Mouse (Mus musculus): Measurements from ENCODE around the gene Gnas.
A peak's percentile ranks its signal among the peaks of the same experiment; 100 is the strongest.
"Not testable (repeated sequence)": the region's sequence is repeated elsewhere in the genome, so short reads cannot be mapped to it uniquely, and the experiment has no call there.

Gnas gene

GRCm38 (mm10) chr2:174295175-174295899, 11.2 kb downstream of the Gnas start:
- DNase-seq (ENCODE audit: low read depth): peak; percentile 49

DNA sequence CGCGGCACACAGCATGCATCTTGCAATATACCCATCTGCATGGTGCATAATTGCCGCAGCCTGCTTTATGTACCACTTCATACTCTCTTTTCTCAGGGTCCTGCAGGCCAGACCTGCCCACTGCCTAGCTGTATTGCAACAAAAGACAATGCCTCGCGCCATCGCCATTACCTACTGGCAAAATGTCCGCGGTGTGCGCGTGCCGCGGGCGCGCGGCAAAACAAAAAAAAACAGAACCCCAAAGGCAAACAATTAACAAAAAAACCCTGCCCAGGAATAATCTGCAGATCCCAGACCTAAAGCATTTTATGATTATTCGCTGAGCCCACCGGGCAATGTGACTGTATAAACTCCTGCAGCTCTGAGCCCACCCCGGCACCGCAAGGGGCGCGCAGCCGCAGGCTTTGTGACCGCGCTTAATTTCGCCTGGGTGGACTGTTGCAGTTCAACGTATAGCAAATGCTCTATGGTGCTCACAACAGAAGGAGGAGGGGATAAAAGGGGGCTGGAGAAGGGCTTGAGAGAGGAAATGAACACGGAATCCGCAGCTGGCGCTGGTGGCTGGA, 11.9 kb downstream of the Gnas start:
- DNase-seq (ENCODE audit: low read depth): no peak

GRCm38 (mm10) chr2:174297086-174297571, 13.0 kb downstream of the Gnas start:
- DNase-seq (ENCODE audit: low read depth): no peak

- no peak for DNase-seq (ENCODE audit: low read depth)
Measured at GRCm38 (mm10) chr2:174297851-174298250, 13.7 kb downstream of the Gnas start.

DNA sequence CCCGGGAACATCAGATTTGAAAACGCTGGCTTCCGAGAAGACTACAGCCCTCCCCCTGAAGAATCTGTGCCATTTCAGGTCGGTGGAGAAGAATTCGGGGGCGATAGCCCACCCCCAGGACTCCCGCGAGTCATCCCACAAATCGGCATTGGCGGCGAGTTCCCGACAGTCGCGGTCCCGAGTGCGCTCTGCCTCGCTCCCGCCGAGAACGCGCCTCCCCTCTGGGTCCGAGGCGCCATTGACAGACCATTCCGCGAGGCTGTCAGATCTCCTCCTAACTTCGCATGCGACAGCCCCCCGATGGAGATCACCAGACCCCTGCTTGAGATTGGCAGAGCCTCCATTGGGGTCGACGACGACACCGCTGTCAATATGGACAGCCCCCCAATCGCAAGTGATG, 14.4 kb downstream of the Gnas start:
- DNase-seq (ENCODE audit: low read depth): no peak

- DNase-seq (ENCODE audit: low read depth): no peak
Measured at GRCm38 (mm10) chr2:174299091-174299770, 15.1 kb downstream of the Gnas start.

DNA sequence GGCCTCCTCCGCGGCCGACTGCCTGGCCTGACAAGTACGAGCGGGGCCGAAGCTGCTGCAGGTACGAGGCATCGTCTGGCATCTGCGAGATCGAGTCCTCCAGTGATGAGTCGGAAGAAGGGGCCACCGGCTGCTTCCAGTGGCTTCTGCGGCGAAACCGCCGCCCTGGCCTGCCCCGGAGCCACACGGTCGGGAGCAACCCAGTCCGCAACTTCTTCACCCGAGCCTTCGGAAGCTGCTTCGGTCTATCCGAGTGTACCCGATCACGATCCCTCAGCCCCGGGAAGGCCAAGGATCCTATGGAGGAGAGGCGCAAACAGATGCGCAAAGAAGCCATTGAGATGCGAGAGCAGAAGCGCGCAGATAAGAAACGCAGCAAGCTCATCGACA, 15.6 kb downstream of the Gnas start:
- DNase-seq (ENCODE audit: low read depth): no peak

DNA sequence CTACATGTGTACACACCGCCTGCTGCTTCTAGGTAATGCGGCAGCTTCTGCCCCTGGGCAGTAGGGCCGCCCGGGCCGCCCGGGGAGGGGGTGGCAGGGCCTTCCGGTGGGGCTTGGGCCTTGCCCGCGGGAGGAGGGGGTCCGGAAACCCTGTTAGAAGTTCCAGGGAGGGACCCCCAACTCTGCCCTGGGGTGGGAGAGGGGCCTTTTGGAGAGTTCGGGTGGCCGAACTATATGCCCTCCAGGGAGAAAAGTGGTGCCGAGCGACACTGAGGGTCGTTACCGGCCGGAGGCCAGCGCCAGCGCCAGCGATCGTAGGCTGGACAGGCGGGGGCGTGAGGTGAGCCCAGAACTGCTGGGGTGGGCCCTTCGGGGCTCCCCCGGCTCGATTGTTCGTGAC, 16.1 kb downstream of the Gnas start:
- no peak for DNase-seq (ENCODE audit: low read depth)

- no peak for DNase-seq (ENCODE audit: low read depth)
Measured at GRCm38 (mm10) chr2:174300666-174301065, 16.5 kb downstream of the Gnas start.

DNA sequence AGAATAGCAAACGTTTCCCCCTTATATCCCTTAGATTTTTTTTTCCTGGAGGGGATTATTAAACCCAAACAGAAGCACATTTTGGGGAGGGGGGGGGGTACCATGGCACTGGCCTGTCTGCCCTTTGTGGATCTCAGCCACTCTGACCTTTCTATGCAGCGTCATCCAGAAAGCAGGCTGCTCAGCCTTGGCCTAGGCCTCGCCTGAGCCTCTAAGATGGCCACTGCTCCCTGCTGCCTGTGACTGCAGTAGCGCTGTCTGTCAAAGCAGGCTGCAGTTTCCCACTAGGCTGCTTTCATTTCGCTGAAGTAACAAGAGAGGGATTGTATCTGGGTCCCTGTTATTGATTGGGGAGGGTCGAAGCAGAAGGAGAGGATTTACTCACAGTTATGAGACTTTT, 18.4 kb downstream of the Gnas start:
- DNase-seq (ENCODE audit: low read depth): no peak

DNA sequence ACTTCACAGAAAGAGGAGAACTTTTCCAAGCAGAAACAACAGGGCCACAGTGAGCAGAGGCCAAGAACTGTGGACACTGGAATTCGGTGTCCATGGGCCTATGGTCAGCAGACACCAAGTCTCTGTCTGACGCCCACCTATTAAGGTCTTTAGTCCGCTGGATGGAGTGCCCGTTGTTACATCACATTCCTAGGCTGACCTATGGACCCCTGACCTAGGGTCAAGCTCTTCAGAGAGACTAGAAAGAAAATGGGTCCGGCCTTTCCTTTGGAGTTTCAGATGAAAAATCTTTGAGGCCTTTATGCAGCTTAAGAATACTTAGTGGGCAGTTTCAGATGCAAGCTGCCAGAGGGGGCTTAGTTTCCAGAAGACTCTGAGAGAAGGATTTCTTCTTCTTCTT, 21.5 kb downstream of the Gnas start:
- DNase-seq (ENCODE audit: low read depth): no peak

DNA sequence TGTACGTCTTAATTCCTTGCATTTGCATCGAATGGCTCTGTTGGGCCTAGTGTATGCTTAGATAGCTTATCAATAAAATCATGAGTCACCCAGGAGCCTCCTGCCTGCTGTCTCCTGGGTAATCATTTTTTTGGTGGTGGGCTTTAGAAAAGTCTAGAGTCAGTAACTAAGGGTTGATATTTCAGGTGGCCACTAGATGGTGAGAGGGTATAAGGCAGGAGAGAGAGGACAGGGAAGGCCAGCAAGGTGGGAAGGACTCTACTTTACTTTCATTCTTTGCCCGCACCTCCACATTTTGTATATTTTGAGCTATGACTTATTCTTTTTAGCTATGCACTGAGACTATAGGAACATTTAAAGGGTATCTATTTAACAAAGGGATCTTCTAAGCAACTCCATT, 23.8 kb downstream of the Gnas start:
- DNase-seq (ENCODE audit: low read depth): no peak

DNA sequence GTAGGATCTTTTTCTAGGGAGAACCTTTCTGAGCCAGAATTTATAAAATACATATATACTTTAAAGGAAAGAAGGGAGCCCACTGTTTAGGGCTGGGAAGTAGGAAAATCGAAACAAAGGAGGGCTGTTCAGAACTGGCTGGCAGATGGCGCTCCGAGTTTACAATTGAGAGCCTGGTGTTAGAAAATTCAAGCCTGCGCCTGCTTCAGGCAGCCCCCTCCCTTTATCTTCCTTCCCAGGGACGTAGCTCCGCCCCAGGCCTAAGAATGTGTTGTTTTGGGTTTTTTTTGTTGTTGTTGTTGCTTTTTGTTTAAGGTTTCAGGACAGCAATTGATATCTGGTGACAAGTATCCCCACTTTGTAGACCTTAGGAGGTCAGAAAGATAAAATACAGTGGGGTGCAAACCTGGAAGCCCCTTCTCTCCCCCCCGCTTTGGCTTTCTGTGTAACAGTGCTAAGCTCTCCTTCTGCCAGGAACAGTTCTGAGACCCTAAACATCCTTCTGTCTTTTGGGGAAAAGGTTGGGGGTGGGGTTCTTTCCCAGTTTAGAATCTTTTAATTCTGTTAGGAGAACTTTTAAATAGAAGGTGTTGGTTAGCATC, 26.9 kb downstream of the Gnas start:
- DNase-seq (ENCODE audit: low read depth): no peak

GRCm38 (mm10) chr2:174311613-174312012, 27.5 kb downstream of the Gnas start:
- no peak for DNase-seq (ENCODE audit: low read depth)

DNA sequence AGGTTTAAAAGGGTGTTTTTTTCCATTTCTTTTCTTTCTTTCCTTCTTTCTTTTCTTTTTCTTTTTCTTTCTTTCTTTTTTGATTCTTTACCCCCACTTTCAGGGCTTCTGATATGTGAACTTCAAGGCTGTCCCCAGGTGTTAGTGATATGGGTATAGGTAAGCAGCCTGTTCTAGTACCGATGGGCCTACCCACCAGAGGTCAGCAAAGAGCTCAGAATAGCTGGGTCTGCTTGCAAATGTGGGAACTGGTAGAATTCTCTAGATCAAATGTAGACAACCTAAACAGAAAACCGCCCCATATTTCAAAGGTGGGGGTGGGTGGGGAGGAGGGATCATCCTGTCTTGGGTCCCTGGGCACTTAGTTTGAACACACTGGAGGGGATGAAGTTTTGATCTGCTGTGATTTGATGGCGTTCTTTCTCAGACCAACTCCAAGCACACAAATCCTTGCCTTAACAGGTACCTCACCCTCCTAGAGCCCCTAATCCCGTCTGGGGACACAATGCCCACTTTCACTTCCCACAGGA, 28.1 kb downstream of the Gnas start:
- peak; percentile 47 for DNase-seq (ENCODE audit: low read depth)

DNA sequence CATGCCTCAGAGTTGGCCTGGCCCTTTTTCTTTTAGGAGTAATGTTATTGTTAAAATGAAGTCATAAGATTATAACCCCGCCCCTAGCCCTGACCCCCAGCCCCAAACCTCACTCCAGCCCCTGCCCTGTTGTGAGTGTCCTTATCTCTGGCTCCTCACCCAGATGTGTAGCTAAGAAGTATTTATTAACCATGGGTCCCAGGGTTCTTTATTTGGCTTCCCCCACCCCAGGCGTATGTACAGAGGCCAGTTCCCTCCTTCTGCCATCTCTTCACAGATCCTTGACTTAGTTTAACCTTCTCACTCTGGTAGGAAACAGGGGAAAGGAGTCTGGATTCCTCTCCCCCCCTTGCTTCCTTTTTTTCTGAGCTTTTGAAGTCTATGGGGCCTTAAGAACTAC, 28.5 kb downstream of the Gnas start:
- DNase-seq (ENCODE audit: low read depth): no peak

DNA sequence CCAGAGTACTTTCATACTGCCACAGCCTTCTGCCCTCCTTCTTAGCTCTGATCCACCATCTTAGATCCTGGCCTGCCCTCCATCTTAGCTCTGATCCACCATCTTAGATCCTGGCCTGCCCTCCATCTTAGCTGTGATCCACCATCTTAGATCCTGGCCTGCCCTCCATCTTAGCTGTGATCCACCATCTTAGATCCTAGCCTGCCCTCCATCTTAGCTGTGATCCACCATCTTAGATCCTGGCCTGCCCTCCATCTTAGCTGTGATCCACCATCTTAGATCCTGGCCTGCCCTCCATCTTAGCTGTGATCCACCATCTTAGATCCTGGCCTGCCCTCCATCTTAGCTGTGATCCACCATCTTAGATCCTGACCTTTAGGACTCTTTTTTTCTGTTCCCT, 31.3 kb downstream of the Gnas start:
- not testable (repeated sequence) for DNase-seq (ENCODE audit: low read depth)

DNA sequence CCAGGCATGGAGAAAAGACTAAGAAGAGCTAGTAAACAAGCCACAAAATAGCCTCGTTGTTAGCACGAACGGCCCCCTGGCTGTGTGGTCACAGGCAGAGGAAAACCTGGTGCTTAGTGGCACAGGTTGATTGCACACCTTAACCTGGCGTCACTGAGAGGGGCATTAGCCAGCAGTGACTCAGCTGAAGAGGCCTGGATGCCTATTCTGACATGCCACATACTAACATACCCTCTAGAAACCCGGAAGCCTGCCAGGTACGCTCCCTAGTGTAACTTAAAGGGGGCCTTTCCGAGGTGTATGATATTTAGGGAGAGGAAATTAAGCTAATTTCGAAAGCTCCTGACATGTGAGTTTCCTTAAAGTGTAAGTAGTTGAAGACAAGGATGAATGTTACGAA, 32.5 kb downstream of the Gnas start:
- DNase-seq (ENCODE audit: low read depth): no peak

GRCm38 (mm10) chr2:174325989-174326388, 41.9 kb downstream of the Gnas start:
- no peak for DNase-seq (ENCODE audit: low read depth)

GRCm38 (mm10) chr2:174326481-174326880, 42.4 kb downstream of the Gnas start:
- DNase-seq (ENCODE audit: low read depth): no peak

DNA sequence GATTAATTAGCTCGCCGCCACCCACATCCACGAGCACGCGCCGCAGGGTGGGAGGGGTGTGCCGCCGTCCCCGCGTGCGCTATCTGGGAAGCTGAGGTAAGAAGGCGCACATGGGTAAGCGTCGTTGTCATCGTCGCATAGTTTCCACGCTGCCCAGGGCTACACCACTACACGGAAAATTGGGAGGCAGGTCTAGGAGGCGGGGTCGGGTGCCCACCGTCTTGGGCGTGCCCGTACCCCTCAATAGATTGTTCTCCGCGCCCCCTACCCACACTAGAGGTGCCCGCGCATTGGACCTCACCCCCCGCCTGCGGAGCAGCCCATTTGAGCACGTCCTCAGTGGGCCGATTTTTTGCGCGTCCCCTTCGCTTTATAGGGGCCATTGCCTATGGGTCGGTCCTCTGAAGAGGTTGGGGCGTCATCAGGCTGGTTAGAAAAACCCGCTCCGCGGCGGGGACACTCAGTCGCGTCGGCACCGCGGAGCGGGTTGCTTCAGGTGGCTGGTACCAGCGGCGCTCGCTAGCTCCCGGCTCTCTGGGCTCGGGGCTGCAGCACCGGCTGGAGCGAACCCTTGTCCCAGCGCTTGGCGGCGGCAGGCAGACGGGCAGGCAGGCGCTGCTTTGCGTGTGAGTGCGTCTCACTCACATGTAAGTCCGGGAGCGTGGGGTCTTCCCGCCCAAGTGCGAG, 43.3 kb downstream of the Gnas start:
- no peak for DNase-seq (ENCODE audit: low read depth)

DNA sequence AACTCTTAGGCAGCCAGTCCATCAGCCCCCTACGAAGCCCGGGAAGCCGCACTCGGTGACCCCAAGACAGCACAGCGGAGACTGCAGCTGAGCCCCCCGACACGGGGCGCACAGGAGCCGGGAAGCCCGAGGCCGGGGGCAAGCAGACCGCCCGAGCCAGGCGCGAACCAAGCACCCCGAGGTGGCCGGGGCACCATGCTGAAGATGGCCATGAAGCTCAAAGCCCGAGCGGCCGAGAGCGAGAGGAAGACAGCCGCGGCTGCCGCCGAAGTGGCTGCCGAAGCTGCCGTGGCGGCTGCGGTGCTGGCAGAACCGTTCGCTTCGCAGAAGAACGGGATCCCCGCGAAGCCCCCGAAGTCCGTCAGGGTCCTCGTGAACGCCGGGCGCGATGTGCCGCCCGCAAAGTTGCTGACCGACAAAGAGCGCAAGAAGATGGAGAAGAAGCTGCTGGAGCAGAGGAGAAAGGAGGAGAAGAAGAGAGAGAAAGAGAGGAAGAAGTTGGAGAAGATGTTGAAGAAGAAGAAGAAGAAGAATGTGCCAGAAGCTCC, 44.3 kb downstream of the Gnas start:
- no peak for DNase-seq (ENCODE audit: low read depth)

Data from fibroblast of lung, adult 2 months (primary cell).